Mouse (Mus musculus) cerebellum, adult 2 months (tissue): Measurements from ENCODE around the gene Dffa. TPM values are rescaled to one million over a fixed set of nuclear protein-coding genes. Genes with fewer than 3 reads are reported as not detected.
"Not testable (repeated sequence)": the region's sequence is repeated elsewhere in the genome, so short reads cannot be mapped to it uniquely, and the experiment has no call there.

ENCODE experiments used
- DNase-seq, 2 experiments: peaks; one replicate each; pipeline ENCODE4 v3.0.0; 2021
- H3K27ac ChIP-seq: fragments of 200-500 bp; 2 replicates; pipeline ENCODE4 v1.5.1; 2012; ENCODE audit warnings: low read length, control low read depth, inconsistent platforms; ENCODE audit not compliant: insufficient read depth
- H3K27me3 ChIP-seq: fragments of 200-500 bp; 2 replicates; pipeline ENCODE4 v1.6.1; 2012; ENCODE audit warnings: inconsistent platforms, mild to moderate bottlenecking, low read length, moderate library complexity; ENCODE audit not compliant: control insufficient read depth, insufficient read depth
- H3K4me1 ChIP-seq: fragments of 200-500 bp; 2 replicates; pipeline ENCODE4 v1.6.1; 2011; ENCODE audit warnings: low read length; ENCODE audit not compliant: control insufficient read depth, insufficient read depth
- H3K4me3 ChIP-seq: fragments of 200-500 bp; replicated peaks from 2 replicates; pipeline ENCODE3; 2011; ENCODE audit warnings: mild to moderate bottlenecking, low read depth, low read length, control low read depth; ENCODE audit not compliant: insufficient read depth
- CTCF ChIP-seq: fragments of 200-500 bp; IDR thresholded peaks from 2 replicates; pipeline ENCODE4 v1.5.1; 2011; ENCODE audit warnings: low read depth, mild to moderate bottlenecking, control low read depth, low read length, moderate library complexity, borderline replicate concordance; ENCODE audit not compliant: insufficient read depth
- POLR2A ChIP-seq: fragments of 200-500 bp; IDR thresholded peaks from 2 replicates; pipeline ENCODE4 v1.6.1; 2011; ENCODE audit warnings: low read length, control low read depth, borderline replicate concordance; ENCODE audit not compliant: insufficient read depth
- WGBS: fragments of 180-500 bp; shearing (Covaris S2); methylation state at CpG from one replicate; pipeline ENCODE4 v1.1.7; 2018; 5-methylcytosine and 5-hydroxymethylcytosine counted together
- polyA plus RNA-seq: library from polyadenylated mRNA; depleted of rRNA; stranded (reverse); fragments of >200 nt; gene quantifications from 2 replicates; pipeline ENCODE4 v1.2.3, GENCODE M21; 2012

The Dffa gene
- polyA plus RNA-seq, 1 experiment = 72.7 TPM

GRCm38 (mm10) chr4:149101456-149101855 is 2.5 kb upstream of the Dffa start:
- Histone ChIP-seq H3K27me3 (no peaks in the 10 kb centered on the region), H3K4me3 (no peak overlapping the region), H3K4me1 (peaks cover 11% of the 10 kb centered on the region), H3K27ac (no peak overlapping the region)
- DNase-seq = no peak
- 82% methylated on average over 3 of the region's 3 CpGs for WGBS
- no peak for TF ChIP-seq POLR2A
- no peak for TF ChIP-seq CTCF

- H3K4me3 ChIP-seq, H3K27ac ChIP-seq, DNase-seq, H3K4me1 ChIP-seq, H3K27me3 ChIP-seq: not testable (repeated sequence)
- WGBS = 84% methylated on average over 12 of the region's 12 CpGs
These were observed 16.1 kb downstream of the Dffa start for GRCm38 (mm10) chr4:149119978-149120562.

- DNase-seq = no peak
- 76% methylated on average over 5 of the region's 5 CpGs for WGBS
- TF ChIP-seq POLR2A (no peak), CTCF (no peak)
- Histone ChIP-seq H3K27me3 (no peaks in the 10 kb centered on the region), H3K27ac (no peak overlapping the region), H3K4me1 (no peaks in the 10 kb centered on the region), H3K4me3 (no peak overlapping the region)
These were observed 19.5 kb downstream of the Dffa start for GRCm38 (mm10) chr4:149123432-149123831.

DNA sequence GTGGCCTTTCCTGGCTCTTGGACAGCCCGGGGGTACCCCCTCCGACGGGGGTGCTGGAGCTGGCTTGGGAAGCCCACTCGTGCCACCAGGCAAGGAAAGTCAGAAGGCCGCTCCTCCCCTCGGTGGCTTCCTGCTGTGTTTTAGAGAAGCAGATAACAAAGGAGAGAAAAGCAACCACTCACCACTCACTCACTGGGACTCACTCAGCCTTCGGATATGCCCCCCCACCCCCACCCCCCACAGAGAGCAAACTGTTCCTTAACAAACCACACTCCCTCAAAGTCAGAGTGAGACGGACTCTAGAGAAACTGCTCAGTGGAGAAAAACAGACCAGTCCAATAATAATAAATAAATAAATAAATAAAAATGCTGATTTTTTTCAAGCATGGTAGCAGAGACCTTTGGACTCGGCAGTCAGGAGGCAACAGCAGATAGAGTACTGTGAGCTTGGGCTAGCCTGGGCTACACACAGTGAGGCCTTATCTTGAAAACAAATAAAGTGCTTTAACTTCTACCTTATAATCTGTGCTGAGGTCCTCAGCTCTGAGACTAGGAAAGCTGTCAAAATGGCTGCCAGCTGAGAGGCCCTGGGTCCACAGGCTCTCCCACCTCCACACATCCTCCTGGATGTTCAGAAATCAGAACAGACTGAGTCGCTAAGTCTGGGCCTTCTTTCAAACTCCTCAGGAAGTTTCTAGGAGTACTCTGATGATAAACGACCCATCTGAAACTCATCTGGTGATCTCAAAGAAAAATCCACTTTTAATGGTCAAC is 21.6 kb downstream of the Dffa start:
- 39% methylated on average over 11 of the region's 11 CpGs for WGBS
- no peak for TF ChIP-seq POLR2A
- no peak for TF ChIP-seq CTCF
- DNase-seq = no peak

GRCm38 (mm10) chr4:149126115-149126509 is 22.2 kb downstream of the Dffa start:
- DNase-seq = no peak
- no peaks in the 10 kb centered on the region for H3K27me3 ChIP-seq
- WGBS = 75% methylated on average over 6 of the region's 6 CpGs
- H3K4me1 ChIP-seq = no peaks in the 10 kb centered on the region
- H3K4me3 ChIP-seq = no peak overlapping the region
- TF ChIP-seq CTCF (no peak), POLR2A (no peak)
- H3K27ac ChIP-seq = no peak overlapping the region

More for the DNA sequence above, 21.6 kb downstream of the Dffa start:
- no peaks in the 10 kb centered on the region for H3K27me3 ChIP-seq
- H3K27ac ChIP-seq = no peak overlapping the region
- no peak overlapping the region for H3K4me3 ChIP-seq
- H3K4me1 ChIP-seq = no peaks in the 10 kb centered on the region

GRCm38 (mm10) chr4:149126663-149127062 is 22.7 kb downstream of the Dffa start, which contains the start of gene Cort:
Gene Cort (minus strand): TSS chr4:149126763.
- no peaks in the 10 kb centered on the region for H3K27me3 ChIP-seq
- TF ChIP-seq CTCF = no peak
- TF ChIP-seq POLR2A = no peak
- 86% methylated on average over 11 of the region's 11 CpGs for WGBS
- DNase-seq = no peak
- no peak within 1 kb of the TSS for H3K4me3 ChIP-seq
- no peaks in the 10 kb centered on the region for H3K4me1 ChIP-seq
- no peak within 1 kb of the TSS for H3K27ac ChIP-seq

DNA sequence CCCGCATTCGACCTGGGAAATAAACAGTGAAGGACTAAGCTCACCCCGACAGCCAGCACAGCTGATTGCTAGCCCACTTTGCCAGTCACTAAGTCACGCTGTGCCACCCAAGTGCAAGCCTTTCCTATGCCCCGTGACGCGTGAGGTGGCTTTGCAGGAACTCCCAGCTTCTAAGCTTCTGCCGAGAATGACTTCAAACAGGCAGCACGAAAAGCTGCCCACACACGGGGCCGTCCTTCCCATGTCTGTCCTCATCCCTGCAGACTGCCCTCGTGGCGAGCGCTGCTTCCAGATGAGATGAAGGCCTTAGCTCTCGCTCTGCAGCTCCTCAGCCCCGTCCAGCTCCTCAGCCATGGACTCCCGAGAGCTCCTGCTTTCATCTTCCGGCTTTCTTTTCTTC is 24.5 kb downstream of the Dffa start:
- TF ChIP-seq POLR2A (no peak), CTCF (no peak)
- Histone ChIP-seq H3K4me3 (no peak overlapping the region), H3K27ac (no peak overlapping the region), H3K4me1 (no peaks in the 10 kb centered on the region), H3K27me3 (no peaks in the 10 kb centered on the region)
- DNase-seq = no peak
- 88% methylated on average over 18 of the region's 18 CpGs for WGBS
